Mouse (Mus musculus) naive thymus-derived CD4-positive, alpha-beta T cell, adult 2 months (primary cell): ENCODE measurements at regions not wholly inside any gene's neighbourhood (a gene's known extent, or its start where the extent isn't known, plus 50 kb on each side); places are given as distances from the start of the nearest gene placed in this dataset.

ENCODE experiments used
- DNase-seq: peaks from one replicate; pipeline ENCODE4 v3.0.0-alpha.2; 2011; ENCODE audit warnings: low read depth

DNA sequence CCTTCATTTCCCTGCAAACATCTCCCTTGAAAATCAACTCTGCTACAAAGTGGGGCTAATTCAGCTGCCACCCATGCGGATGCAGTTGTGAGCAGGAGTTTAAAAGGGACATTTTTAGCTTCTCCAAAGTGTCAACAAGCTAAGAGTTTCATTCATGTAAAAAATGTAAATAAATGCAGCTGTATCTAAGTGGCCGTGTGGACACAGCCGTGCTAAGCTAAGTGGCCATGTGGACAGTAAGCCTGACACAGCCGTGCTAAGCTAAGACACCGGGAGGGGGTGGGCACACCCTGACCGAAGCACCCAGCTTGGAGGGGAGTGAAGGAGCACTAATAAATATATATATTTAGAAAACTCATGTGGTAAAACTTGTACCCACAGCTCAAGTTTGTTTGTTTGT lies 52.6 kb upstream of the Cnih3 start:
- DNase-seq = no peak

GRCm38 (mm10) chr1:181302151-181302550 lies 50.3 kb upstream of the Cnih3 start:
- DNase-seq = no peak
